Mouse (Mus musculus) heart, postnatal 0 days (tissue): ENCODE data around the gene Card10. TPM values are rescaled to one million over a fixed set of nuclear protein-coding genes. Genes with fewer than 3 reads are reported as not detected.
A peak's percentile ranks its signal among the peaks of the same experiment; 100 is the strongest.

Source experiments
- ATAC-seq: fragments of 200-750 bp; cut with Nextera tagmentation; 2 replicates; pipeline ENCODE4 v1.8.0; 2017; ENCODE audit warnings: low read depth, moderate number of reproducible peaks, moderate library complexity; ENCODE audit not compliant: insufficient read depth
- DNase-seq: peaks from one replicate; pipeline ENCODE4 v3.0.0-alpha.2; 2016; ENCODE audit warnings: low spot score
- H3K27ac ChIP-seq: fragments of 300-500 bp; sonication (generic); 2 replicates; pipeline ENCODE4 v1.5.1; 2014; ENCODE audit warnings: low read depth, mild to moderate bottlenecking
- H3K27me3 ChIP-seq: fragments of 300-500 bp; sonication (generic); 2 replicates; pipeline ENCODE4 v1.6.1; 2014; ENCODE audit warnings: low read length, mixed read lengths; ENCODE audit not compliant: control insufficient read depth, insufficient read depth
- H3K36me3 ChIP-seq: fragments of 300-500 bp; sonication (generic); replicated peaks from 2 replicates; pipeline ENCODE4 v1.6.1; 2014; ENCODE audit warnings: low read length, mixed read lengths; ENCODE audit not compliant: control insufficient read depth, insufficient read depth
- H3K4me1 ChIP-seq: fragments of 300-500 bp; sonication (generic); 2 replicates; pipeline ENCODE4 v1.6.1; 2014; ENCODE audit warnings: antibody characterized with exemption; ENCODE audit not compliant: control insufficient read depth, insufficient read depth
- H3K4me2 ChIP-seq: fragments of 300-500 bp; sonication (generic); 2 replicates; pipeline ENCODE4 v1.6.1; 2014; ENCODE audit warnings: low read depth, mild to moderate bottlenecking, low read length, moderate library complexity
- H3K4me3 ChIP-seq: fragments of 300-500 bp; sonication (generic); 2 replicates; pipeline ENCODE4 v1.5.1; 2014; ENCODE audit warnings: low read depth, low read length
- H3K9ac ChIP-seq: fragments of 300-500 bp; sonication (generic); replicated peaks from 2 replicates; pipeline ENCODE4 v1.6.1; 2014; ENCODE audit warnings: low read depth, low read length, mixed read lengths
- H3K9me3 ChIP-seq: fragments of 300-500 bp; sonication (generic); replicated peaks from 2 replicates; pipeline ENCODE4 v1.6.1; 2016; ENCODE audit warnings: low read length; ENCODE audit not compliant: control insufficient read depth
- CTCF ChIP-seq: IDR thresholded peaks from 2 replicates; pipeline ENCODE4 v1.5.1; 2016; ENCODE audit warnings: antibody characterized with exemption, control low read depth, low read depth
- EP300 ChIP-seq: IDR thresholded peaks from 2 replicates; pipeline ENCODE4 v1.6.1; 2016; ENCODE audit warnings: antibody characterized with exemption, low read depth
- WGBS: fragments of 180-500 bp; shearing (Covaris S2); extraction: QIAGEN DNeasy Blood & Tissue Kit; methylation state at CpG from one replicate; pipeline ENCODE4 v1.1.7; 2014; 5-methylcytosine and 5-hydroxymethylcytosine counted together
- polyA plus RNA-seq: library from polyadenylated mRNA; unstranded; fragments of >200 nt; fragmentation: Nextera tagmentation; extraction: Ambion mirVana; gene quantifications from 2 replicates; pipeline ENCODE4 v1.2.1, GENCODE M21; 2015
- total RNA-seq: library from RNA; depleted of rRNA; stranded (reverse); fragments of >200 nt; gene quantifications from 2 replicates; pipeline ENCODE4 v1.2.3, GENCODE M21; 2014; ENCODE audit warnings: low replicate concordance

Card10 gene
- total and polyA plus RNA-seq, 2 experiments from 2014 or later: 4.6 to 6.4 TPM

GRCm38 (mm10) chr15:78778077-78778870, 24.6 kb downstream of the Card10 start:
- WGBS: 57% methylated on average over 14 of the region's 15 CpGs
- TF ChIP-seq EP300: no peak
- TF ChIP-seq CTCF: peak; percentile 87
- peak; percentile 76 for ATAC-seq

GRCm38 (mm10) chr15:78773290-78773729, 29.5 kb downstream of the Card10 start, which contains the start of gene Mfng:
Mfng (minus strand) TSS chr15:78773475.
- TF ChIP-seq EP300: no peak
- no peak for TF ChIP-seq CTCF
- no peaks in the 10 kb centered on the region for H3K9me3 ChIP-seq
- ATAC-seq (peak; percentile 82), DNase-seq (peak; percentile 63)
- peak within 1 kb of the TSS; percentile 51 for H3K4me2 ChIP-seq
- H3K27ac ChIP-seq: peak within 1 kb of the TSS; percentile 82
- H3K4me1 ChIP-seq: no peaks in the 10 kb centered on the region
- peaks cover 19% of the 10 kb centered on the region for H3K36me3 ChIP-seq
- peak within 1 kb of the TSS; percentile 12; the same call in 1 of the 2 replicates for H3K9ac ChIP-seq
- H3K27me3 ChIP-seq: no peaks in the 10 kb centered on the region
- 5% methylated on average over 9 of the region's 11 CpGs for WGBS
- peak within 1 kb of the TSS; percentile 34 for H3K4me3 ChIP-seq

More at GRCm38 (mm10) chr15:78778077-78778870, 24.6 kb downstream of the Card10 start:
- Histone ChIP-seq H3K27ac (peak overlapping the region; percentile 66), H3K27me3 (no peaks in the 10 kb centered on the region), H3K36me3 (peaks cover 27% of the 10 kb centered on the region), H3K4me2 (no peak overlapping the region), H3K4me1 (0 out of 2 replicates have a peak, but pooled peaks cover 4% of the 10 kb centered on the region), H3K9me3 (no peaks in the 10 kb centered on the region), H3K9ac (no peak overlapping the region), H3K4me3 (no peak overlapping the region)
- DNase-seq: peak; percentile 83

- H3K36me3 ChIP-seq: peaks cover 19% of the 10 kb centered on the region
- H3K4me3 ChIP-seq: peak overlapping the region; percentile 34
- no peaks in the 10 kb centered on the region for H3K27me3 ChIP-seq
- no peaks in the 10 kb centered on the region for H3K9me3 ChIP-seq
- TF ChIP-seq EP300 (no peak), CTCF (no peak)
- H3K27ac ChIP-seq: peak overlapping the region; percentile 82
- peak overlapping the region; percentile 12; the same call in 1 of the 2 replicates for H3K9ac ChIP-seq
- WGBS: 45% methylated on average over 14 of the region's 14 CpGs
- DNase-seq: no peak
- peak overlapping the region; percentile 51 for H3K4me2 ChIP-seq
- no peak for ATAC-seq
- no peaks in the 10 kb centered on the region for H3K4me1 ChIP-seq
These were observed 30.0 kb downstream of the Card10 start for GRCm38 (mm10) chr15:78772856-78773255.

- peak overlapping the region; percentile 34 for H3K4me3 ChIP-seq
- DNase-seq (no peak), ATAC-seq (peak; percentile 53)
- TF ChIP-seq EP300 (no peak), CTCF (no peak)
- 37% methylated on average over 4 of the region's 4 CpGs for WGBS
- H3K4me1 ChIP-seq: no peaks in the 10 kb centered on the region
- no peaks in the 10 kb centered on the region for H3K27me3 ChIP-seq
- H3K9ac ChIP-seq: 0 out of 2 replicates have a peak overlapping the region, but pooled peaks have one; percentile 16
- peaks cover 19% of the 10 kb centered on the region for H3K36me3 ChIP-seq
- peak overlapping the region; percentile 82 for H3K27ac ChIP-seq
- H3K9me3 ChIP-seq: no peaks in the 10 kb centered on the region
- peak overlapping the region; percentile 51 for H3K4me2 ChIP-seq
These were observed 30.5 kb downstream of the Card10 start for GRCm38 (mm10) chr15:78772368-78772763.

GRCm38 (mm10) chr15:78771531-78772367, 31.1 kb downstream of the Card10 start:
- H3K4me3 ChIP-seq: peak overlapping the region; percentile 34
- WGBS: 49% methylated on average over 19 of the region's 19 CpGs
- peaks cover 18% of the 10 kb centered on the region for H3K36me3 ChIP-seq
- H3K4me1 ChIP-seq: no peaks in the 10 kb centered on the region
- H3K9me3 ChIP-seq: no peaks in the 10 kb centered on the region
- DNase-seq: peak; percentile 34
- H3K9ac ChIP-seq: 0 out of 2 replicates have a peak overlapping the region, but pooled peaks have one; percentile 16
- peak overlapping the region; percentile 51 for H3K4me2 ChIP-seq
- no peaks in the 10 kb centered on the region for H3K27me3 ChIP-seq
- peak overlapping the region; percentile 82 for H3K27ac ChIP-seq
- TF ChIP-seq EP300 (peak; percentile 35; the same call in 1 of the 2 replicates), CTCF (no peak)
- ATAC-seq: peak; percentile 45
